Mouse (Mus musculus): Measurements from ENCODE around the gene Pkp1. TPM values are rescaled to one million over a fixed set of nuclear protein-coding genes. Genes with fewer than 3 reads are reported as not detected.

Gene Pkp1
- polyA plus RNA-seq, 1 experiment = not detected

GRCm38 (mm10) chr1:135834983-135835382 lies 84.0 kb downstream of the Pkp1 start:
- TF ChIP-seq CTCF (IDR thresholded peaks at IDR 0.05; ENCODE audit: extremely low read depth, insufficient read depth, insufficient read length, insufficient replicate concordance) (no peak), POLR2A (IDR thresholded peaks at IDR 0.05; ENCODE audit: low read depth, low read length) (no peak)
- 93% methylated on average over 8 of the region's 8 CpGs for WGBS
- Histone ChIP-seq H3K36me3 (ENCODE audit: control insufficient read depth, insufficient read depth, low read length) (no peaks in the 10 kb centered on the region), H3K4me3 (ENCODE audit: extremely low read depth, insufficient read depth, insufficient read length) (no peak overlapping the region), H3K4me1 (ENCODE audit: control insufficient read depth, insufficient read depth, insufficient read length) (no peaks in the 10 kb centered on the region), H3K27ac (ENCODE audit: insufficient read depth, low read length) (no peak overlapping the region), H3K27me3 (ENCODE audit: control insufficient read depth, insufficient read depth, low read length) (no peaks in the 10 kb centered on the region)
- no peak for DNase-seq (ENCODE audit: low read depth in 1 of 2, low spot score in 2 of 2)

- 47% methylated on average over 6 of the region's 6 CpGs for WGBS
- TF ChIP-seq POLR2A (IDR thresholded peaks at IDR 0.05; ENCODE audit: low read depth, low read length) (no peak), CTCF (IDR thresholded peaks at IDR 0.05; ENCODE audit: extremely low read depth, insufficient read depth, insufficient read length, insufficient replicate concordance) (no peak)
These were observed 84.7 kb downstream of the Pkp1 start for GRCm38 (mm10) chr1:135834206-135834859.

GRCm38 (mm10) chr1:135828918-135829317 lies 90.1 kb downstream of the Pkp1 start:
- no peaks in the 10 kb centered on the region for H3K27me3 ChIP-seq (ENCODE audit: control insufficient read depth, insufficient read depth, low read length)
- H3K27ac ChIP-seq (ENCODE audit: insufficient read depth, low read length) = no peak overlapping the region
- 19% methylated on average over 1 of the region's 1 CpGs for WGBS
- H3K4me1 ChIP-seq (ENCODE audit: control insufficient read depth, insufficient read depth, insufficient read length) = no peaks in the 10 kb centered on the region
- no peak overlapping the region for H3K4me3 ChIP-seq (ENCODE audit: extremely low read depth, insufficient read depth, insufficient read length)
- H3K36me3 ChIP-seq (ENCODE audit: control insufficient read depth, insufficient read depth, low read length) = no peaks in the 10 kb centered on the region
- TF ChIP-seq CTCF (IDR thresholded peaks at IDR 0.05; ENCODE audit: extremely low read depth, insufficient read depth, insufficient read length, insufficient replicate concordance) = peak; percentile 23; the same call in 1 of the 2 replicates
- TF ChIP-seq POLR2A (IDR thresholded peaks at IDR 0.05; ENCODE audit: low read depth, low read length) = no peak
- DNase-seq (ENCODE audit: low read depth in 1 of 2, low spot score in 2 of 2) = peak in 1 of 2 experiments; percentile 19

More at GRCm38 (mm10) chr1:135834206-135834859, 84.7 kb downstream of the Pkp1 start:
- Histone ChIP-seq H3K4me3 (ENCODE audit: extremely low read depth, insufficient read depth, insufficient read length) (no peak overlapping the region), H3K27me3 (ENCODE audit: control insufficient read depth, insufficient read depth, low read length) (no peaks in the 10 kb centered on the region), H3K27ac (ENCODE audit: insufficient read depth, low read length) (no peak overlapping the region), H3K36me3 (ENCODE audit: control insufficient read depth, insufficient read depth, low read length) (no peaks in the 10 kb centered on the region), H3K4me1 (ENCODE audit: control insufficient read depth, insufficient read depth, insufficient read length) (no peaks in the 10 kb centered on the region)
- DNase-seq (ENCODE audit: low read depth in 1 of 2, low spot score in 2 of 2) = no peak

- no peak for DNase-seq (ENCODE audit: low read depth in 1 of 2, low spot score in 2 of 2)
- H3K27ac ChIP-seq (ENCODE audit: insufficient read depth, low read length) = no peak overlapping the region
These were observed 97.2 kb downstream of the Pkp1 start for GRCm38 (mm10) chr1:135821780-135822179.

More at GRCm38 (mm10) chr1:135821780-135822179, 97.2 kb downstream of the Pkp1 start:
- WGBS = 87% methylated on average over 7 of the region's 7 CpGs
- TF ChIP-seq CTCF (IDR thresholded peaks at IDR 0.05; ENCODE audit: extremely low read depth, insufficient read depth, insufficient read length, insufficient replicate concordance) (no peak), POLR2A (IDR thresholded peaks at IDR 0.05; ENCODE audit: low read depth, low read length) (no peak)
- Histone ChIP-seq H3K4me3 (ENCODE audit: extremely low read depth, insufficient read depth, insufficient read length) (no peak overlapping the region), H3K4me1 (ENCODE audit: control insufficient read depth, insufficient read depth, insufficient read length) (peaks cover 5% of the 10 kb centered on the region; the same call in 1 of the 2 replicates), H3K27me3 (ENCODE audit: control insufficient read depth, insufficient read depth, low read length) (peaks cover 10% of the 10 kb centered on the region), H3K36me3 (ENCODE audit: control insufficient read depth, insufficient read depth, low read length) (no peaks in the 10 kb centered on the region)

Other genes starting within 250 kb of the Pkp1 start
- 174 and 192 TPM in 2 replicates for gene Csrp1, start 199.1 kb downstream of the Pkp1 start, polyA plus RNA-seq (2012; rRNA removed)
- gene Phlda3, start 153.1 kb downstream of the Pkp1 start, polyA plus RNA-seq (2012; rRNA removed) = 17.5 and 18.9 TPM in 2 replicates
- gene Tnni1, start 139.8 kb downstream of the Pkp1 start, polyA plus RNA-seq (2012; rRNA removed) = 0.80 and 1.3 TPM in 2 replicates
- gene Lad1, start 100.6 kb downstream of the Pkp1 start, polyA plus RNA-seq (2012; rRNA removed) = 3.1 and 5.1 TPM in 2 replicates
- 0.52 and 0.75 TPM in 2 replicates for gene Tnnt2, start 82.9 kb downstream of the Pkp1 start, polyA plus RNA-seq (2012; rRNA removed)
- 0.41 TPM in 1 of 2 replicates, not detected in the other for gene Igfn1, start 87.1 kb upstream of the Pkp1 start, polyA plus RNA-seq (2012; rRNA removed)
- 27.3 and 34.1 TPM in 2 replicates for gene Tmem9, start 88.9 kb upstream of the Pkp1 start, polyA plus RNA-seq (2012; rRNA removed)
- not detected in 2 replicates for gene Ascl5, start 131.6 kb upstream of the Pkp1 start, polyA plus RNA-seq (2012; rRNA removed)
- 4.3 and 5.1 TPM in 2 replicates for gene Cacna1s, start 133.5 kb upstream of the Pkp1 start, polyA plus RNA-seq (2012; rRNA removed)
- gene Kif21b, start 212.2 kb upstream of the Pkp1 start, polyA plus RNA-seq (2012; rRNA removed) = 79.2 and 111 TPM in 2 replicates

Data from spleen, adult 2 months (tissue).